Mouse (Mus musculus) c-Kit-positive CD71-positive TER-119-negative erythroid progenitor cells, embryonic 14.5 days (primary cell): ENCODE measurements around the gene Slc25a16.
"Not testable (repeated sequence)": the region's sequence is repeated elsewhere in the genome, so short reads cannot be mapped to it uniquely, and the experiment has no call there.

Experiments
- DNase-seq: peaks from one replicate; pipeline ENCODE4 v3.0.0-alpha.2; 2013; ENCODE audit warnings: low read depth

The Slc25a16 gene

GRCm38 (mm10) chr10:62902829-62903228 is 17.6 kb upstream of the Slc25a16 start:
- no peak for DNase-seq

GRCm38 (mm10) chr10:62906336-62906735 is 14.1 kb upstream of the Slc25a16 start:
- DNase-seq: no peak

GRCm38 (mm10) chr10:62908896-62909295 is 11.5 kb upstream of the Slc25a16 start, which contains the start of gene Tet1:
Gene Tet1, minus strand, starts transcription at chr10:62908996.
- not testable (repeated sequence) for DNase-seq

GRCm38 (mm10) chr10:62911120-62911519 is 9.3 kb upstream of the Slc25a16 start:
- DNase-seq: no peak

- DNase-seq: no peak
These were observed 1.4 kb upstream of the Slc25a16 start for GRCm38 (mm10) chr10:62918985-62919384.

GRCm38 (mm10) chr10:62920766-62921156 is 328 bp downstream of the Slc25a16 start:
- no peak for DNase-seq

GRCm38 (mm10) chr10:62924096-62924635 is 3.7 kb downstream of the Slc25a16 start:
- DNase-seq: no peak

- no peak for DNase-seq
These were observed 11.9 kb downstream of the Slc25a16 start for GRCm38 (mm10) chr10:62932381-62932780.

- peak; percentile 50 for DNase-seq
These were observed 24.6 kb downstream of the Slc25a16 start for GRCm38 (mm10) chr10:62944975-62945580.

GRCm38 (mm10) chr10:62946738-62947471 is 26.5 kb downstream of the Slc25a16 start, which contains the start of gene Dna2:
Gene Dna2, plus strand, starts transcription at chr10:62947026.
- peak; percentile 64 for DNase-seq

- DNase-seq: no peak
These were observed 28.1 kb downstream of the Slc25a16 start for GRCm38 (mm10) chr10:62948551-62948950.

- DNase-seq: no peak
These were observed 43.5 kb downstream of the Slc25a16 start for GRCm38 (mm10) chr10:62963956-62964355.

- DNase-seq: no peak
These were observed 45.4 kb downstream of the Slc25a16 start for GRCm38 (mm10) chr10:62965796-62966195.

- DNase-seq: no peak
These were observed 45.9 kb downstream of the Slc25a16 start for GRCm38 (mm10) chr10:62966291-62966690.

GRCm38 (mm10) chr10:62971821-62972220 is 51.4 kb downstream of the Slc25a16 start:
- DNase-seq: no peak

GRCm38 (mm10) chr10:62979667-62980038 is 59.2 kb downstream of the Slc25a16 start:
- no peak for DNase-seq

- DNase-seq: peak; percentile 51
These were observed 59.9 kb downstream of the Slc25a16 start, which contains the start of gene Rufy2 for GRCm38 (mm10) chr10:62980039-62980954. Gene Rufy2, plus strand, starts transcription at chr10:62980223.

GRCm38 (mm10) chr10:62984072-62984471 is 63.6 kb downstream of the Slc25a16 start:
- no peak for DNase-seq

- DNase-seq: no peak
These were observed 64.1 kb downstream of the Slc25a16 start for GRCm38 (mm10) chr10:62984495-62984894.

GRCm38 (mm10) chr10:62987341-62987740 is 66.9 kb downstream of the Slc25a16 start:
- DNase-seq: peak; percentile 51

- DNase-seq: no peak
These were observed 70.2 kb downstream of the Slc25a16 start for GRCm38 (mm10) chr10:62990636-62991035.

GRCm38 (mm10) chr10:62993991-62994390 is 73.6 kb downstream of the Slc25a16 start:
- DNase-seq: no peak
